Mouse (Mus musculus): ENCODE results near the gene C1ql1. TPM values are rescaled to one million over a fixed set of nuclear protein-coding genes. Genes with fewer than 3 reads are reported as not detected.
"Not testable (repeated sequence)": the region's sequence is repeated elsewhere in the genome, so short reads cannot be mapped to it uniquely, and the experiment has no call there.

C1ql1 gene
- polyA plus RNA-seq, 1 experiment from 2014 or later, result 0.72 TPM

- Histone ChIP-seq H3K36me3 (no peaks in the 10 kb centered on the region), H3K4me2 (no peak overlapping the region), H3K9me3 (replicated peaks) (no peaks in the 10 kb centered on the region), H3K27me3 (replicated peaks) (peaks cover 47% of the 10 kb centered on the region), H3K4me1 (0 out of 2 replicates have a peak, but pooled peaks cover 5% of the 10 kb centered on the region), H3K9ac (no peak overlapping the region), H3K4me3 (no peak overlapping the region), H3K27ac (no peak overlapping the region)
- 44% methylated on average over 6 of the region's 6 CpGs for WGBS (ENCODE audit: insufficient replicate concordance)
- no peak for ATAC-seq
These were observed 31.7 kb upstream of the C1ql1 start for GRCm38 (mm10) chr11:102978052-102978666.

GRCm38 (mm10) chr11:102975966-102976365 is 29.5 kb upstream of the C1ql1 start:
- H3K36me3 ChIP-seq; H3K4me1 ChIP-seq; H3K4me2 ChIP-seq; H3K9ac ChIP-seq; H3K27ac ChIP-seq; H3K4me3 ChIP-seq; H3K9me3 ChIP-seq (replicated peaks); ATAC-seq: not testable (repeated sequence)
- WGBS (ENCODE audit: insufficient replicate concordance), result 70% methylated on average over 9 of the region's 9 CpGs
- peaks cover 54% of the 10 kb centered on the region for H3K27me3 ChIP-seq (replicated peaks)

- ATAC-seq, result no peak
- H3K4me3 ChIP-seq, result no peak overlapping the region
- no peaks in the 10 kb centered on the region for H3K4me1 ChIP-seq
- H3K36me3 ChIP-seq, result no peaks in the 10 kb centered on the region
- peaks cover 70% of the 10 kb centered on the region for H3K27me3 ChIP-seq (replicated peaks)
- WGBS (ENCODE audit: insufficient replicate concordance), result 46% methylated on average over 1 of the region's 1 CpGs
- no peak overlapping the region for H3K9ac ChIP-seq
- H3K9me3 ChIP-seq (replicated peaks), result no peaks in the 10 kb centered on the region
- H3K4me2 ChIP-seq, result no peak overlapping the region
- no peak overlapping the region for H3K27ac ChIP-seq
These were observed 25.8 kb upstream of the C1ql1 start for GRCm38 (mm10) chr11:102972326-102972725.

GRCm38 (mm10) chr11:102971604-102972003 is 25.1 kb upstream of the C1ql1 start:
- Histone ChIP-seq H3K4me3 (no peak overlapping the region), H3K4me2 (no peak overlapping the region), H3K36me3 (no peaks in the 10 kb centered on the region), H3K9me3 (replicated peaks) (no peaks in the 10 kb centered on the region), H3K27ac (no peak overlapping the region), H3K9ac (no peak overlapping the region), H3K4me1 (no peaks in the 10 kb centered on the region), H3K27me3 (replicated peaks) (peaks cover 78% of the 10 kb centered on the region)
- no peak for ATAC-seq
- WGBS (ENCODE audit: insufficient replicate concordance), result 27% methylated on average over 5 of the region's 5 CpGs

GRCm38 (mm10) chr11:102964547-102965091 is 18.1 kb upstream of the C1ql1 start:
- 60% methylated on average over 16 of the region's 16 CpGs for WGBS (ENCODE audit: insufficient replicate concordance)
- peaks cover 96% of the 10 kb centered on the region for H3K27me3 ChIP-seq (replicated peaks)

GRCm38 (mm10) chr11:102963855-102964546 is 17.5 kb upstream of the C1ql1 start:
- Histone ChIP-seq H3K4me3 (no peak overlapping the region; the same call in 1 of the 2 replicates), H3K27ac (no peak overlapping the region), H3K27me3 (replicated peaks) (peaks cover 94% of the 10 kb centered on the region), H3K36me3 (no peaks in the 10 kb centered on the region), H3K4me2 (peak overlapping the region; percentile 27; the same call in 1 of the 2 replicates), H3K9ac (no peak overlapping the region), H3K9me3 (replicated peaks) (no peaks in the 10 kb centered on the region), H3K4me1 (no peaks in the 10 kb centered on the region)
- WGBS (ENCODE audit: insufficient replicate concordance), result 22% methylated on average over 24 of the region's 24 CpGs
- no peak for ATAC-seq

More at GRCm38 (mm10) chr11:102964547-102965091, 18.1 kb upstream of the C1ql1 start:
- H3K9me3 ChIP-seq (replicated peaks), result no peaks in the 10 kb centered on the region
- H3K27ac ChIP-seq, result no peak overlapping the region
- ATAC-seq, result no peak
- no peak overlapping the region for H3K4me3 ChIP-seq
- H3K36me3 ChIP-seq, result no peaks in the 10 kb centered on the region
- no peaks in the 10 kb centered on the region for H3K4me1 ChIP-seq
- no peak overlapping the region for H3K9ac ChIP-seq
- no peak overlapping the region for H3K4me2 ChIP-seq

- Histone ChIP-seq H3K27me3 (replicated peaks) (peaks cover 92% of the 10 kb centered on the region), H3K9ac (no peak overlapping the region), H3K36me3 (no peaks in the 10 kb centered on the region), H3K27ac (no peak overlapping the region), H3K9me3 (replicated peaks) (no peaks in the 10 kb centered on the region), H3K4me2 (peak overlapping the region; percentile 27; the same call in 1 of the 2 replicates), H3K4me1 (no peaks in the 10 kb centered on the region), H3K4me3 (no peak overlapping the region; the same call in 1 of the 2 replicates)
- 16% methylated on average over 16 of the region's 16 CpGs for WGBS (ENCODE audit: insufficient replicate concordance)
- ATAC-seq, result no peak
These were observed 16.9 kb upstream of the C1ql1 start for GRCm38 (mm10) chr11:102963246-102963854.

- Histone ChIP-seq H3K4me3 (no peak overlapping the region), H3K9me3 (replicated peaks) (no peaks in the 10 kb centered on the region), H3K27me3 (replicated peaks) (peaks cover 92% of the 10 kb centered on the region), H3K9ac (no peak overlapping the region), H3K4me2 (no peak overlapping the region), H3K27ac (no peak overlapping the region), H3K36me3 (no peaks in the 10 kb centered on the region), H3K4me1 (no peaks in the 10 kb centered on the region)
- ATAC-seq, result no peak
- 46% methylated on average over 7 of the region's 7 CpGs for WGBS (ENCODE audit: insufficient replicate concordance)
These were observed 16.4 kb upstream of the C1ql1 start for GRCm38 (mm10) chr11:102962861-102963245.

GRCm38 (mm10) chr11:102961082-102961481 is 14.6 kb upstream of the C1ql1 start:
- H3K27ac ChIP-seq, result no peak overlapping the region
- ATAC-seq, result no peak
- no peak overlapping the region for H3K9ac ChIP-seq
- WGBS (ENCODE audit: insufficient replicate concordance), result 70% methylated on average over 4 of the region's 4 CpGs
- no peak overlapping the region for H3K4me3 ChIP-seq
- H3K4me2 ChIP-seq, result no peak overlapping the region
- peaks cover 92% of the 10 kb centered on the region for H3K27me3 ChIP-seq (replicated peaks)
- no peaks in the 10 kb centered on the region for H3K9me3 ChIP-seq (replicated peaks)
- H3K4me1 ChIP-seq, result no peaks in the 10 kb centered on the region
- no peaks in the 10 kb centered on the region for H3K36me3 ChIP-seq

- Histone ChIP-seq H3K27ac (no peak overlapping the region), H3K9ac (no peak overlapping the region), H3K9me3 (replicated peaks) (no peaks in the 10 kb centered on the region), H3K4me3 (no peak overlapping the region), H3K4me1 (no peaks in the 10 kb centered on the region), H3K4me2 (no peak overlapping the region), H3K27me3 (replicated peaks) (peaks cover 92% of the 10 kb centered on the region), H3K36me3 (no peaks in the 10 kb centered on the region)
- WGBS (ENCODE audit: insufficient replicate concordance), result 61% methylated on average over 1 of the region's 1 CpGs
- no peak for ATAC-seq
These were observed 12.4 kb upstream of the C1ql1 start for GRCm38 (mm10) chr11:102958870-102959269.

- H3K27me3 ChIP-seq (replicated peaks), result peaks cover 90% of the 10 kb centered on the region
- H3K4me2 ChIP-seq, result no peak overlapping the region
- no peak for ATAC-seq
- H3K4me1 ChIP-seq, result no peaks in the 10 kb centered on the region
- no peaks in the 10 kb centered on the region for H3K36me3 ChIP-seq
- H3K27ac ChIP-seq, result no peak overlapping the region
- WGBS (ENCODE audit: insufficient replicate concordance), result 78% methylated on average over 6 of the region's 6 CpGs
- no peaks in the 10 kb centered on the region for H3K9me3 ChIP-seq (replicated peaks)
- no peak overlapping the region for H3K9ac ChIP-seq
- no peak overlapping the region for H3K4me3 ChIP-seq
These were observed 11.9 kb upstream of the C1ql1 start for GRCm38 (mm10) chr11:102958431-102958830.

GRCm38 (mm10) chr11:102957692-102958091 is 11.2 kb upstream of the C1ql1 start:
- no peak for ATAC-seq
- Histone ChIP-seq H3K9me3 (replicated peaks) (no peaks in the 10 kb centered on the region), H3K27me3 (replicated peaks) (peaks cover 90% of the 10 kb centered on the region), H3K4me1 (no peaks in the 10 kb centered on the region), H3K27ac (no peak overlapping the region), H3K9ac (no peak overlapping the region), H3K4me2 (no peak overlapping the region), H3K4me3 (no peak overlapping the region), H3K36me3 (no peaks in the 10 kb centered on the region)
- WGBS (ENCODE audit: insufficient replicate concordance), result 63% methylated on average over 8 of the region's 8 CpGs

Measured in liver, embryonic 12.5 days (tissue).